Mouse (Mus musculus) kidney, adult 2 months (tissue): ENCODE measurements around the gene Prss53.

Source experiments
- CTCF ChIP-seq: fragments of 200-500 bp; conservative IDR thresholded peaks from 2 replicates; pipeline ENCODE4 v1.5.1; 2011; ENCODE audit warnings: low read depth, mild to moderate bottlenecking, control low read depth, low read length, moderate library complexity, mixed read lengths; ENCODE audit not compliant: insufficient read depth, insufficient read length
- POLR2A ChIP-seq: fragments of 200-500 bp; IDR thresholded peaks from one replicate; pipeline ENCODE4 v1.6.1; 2011; ENCODE audit warnings: low read depth, low read length, control low read depth

GRCm38 (mm10) chr7:127897542-127897941 is 6.8 kb upstream of the Prss53 start:
- TF ChIP-seq CTCF: no peak
- no peak for TF ChIP-seq POLR2A
